Mouse (Mus musculus) embryonic facial prominence, embryonic 13.5 days (tissue): Measurements from ENCODE around the gene Pawr. TPM values are rescaled to one million over a fixed set of nuclear protein-coding genes. Genes with fewer than 3 reads are reported as not detected.
A peak's percentile ranks its signal among the peaks of the same experiment; 100 is the strongest.
"Not testable (repeated sequence)": the region's sequence is repeated elsewhere in the genome, so short reads cannot be mapped to it uniquely, and the experiment has no call there.

Experiments
- ATAC-seq: fragments of 200-750 bp; cut with Nextera tagmentation; 2 replicates; pipeline ENCODE4 v1.8.0; 2017; ENCODE audit warnings: low read depth; ENCODE audit not compliant: insufficient number of reproducible peaks, insufficient read depth, low FRiP score, low TSS enrichment
- H3K27ac ChIP-seq: fragments of 300-500 bp; sonication (generic); 2 replicates; pipeline ENCODE4 v1.5.1; 2015; ENCODE audit warnings: moderate library complexity, mild to moderate bottlenecking, inconsistent platforms
- H3K27me3 ChIP-seq: fragments of 300-500 bp; sonication (generic); 2 replicates; pipeline ENCODE4 v1.6.1; 2015; ENCODE audit warnings: mild to moderate bottlenecking, inconsistent platforms
- H3K36me3 ChIP-seq: fragments of 300-500 bp; sonication (generic); 2 replicates; pipeline ENCODE4 v1.6.1; 2015; ENCODE audit warnings: mild to moderate bottlenecking, inconsistent platforms
- H3K4me1 ChIP-seq: fragments of 300-500 bp; sonication (generic); 2 replicates; pipeline ENCODE4 v1.6.1; 2015; ENCODE audit warnings: inconsistent platforms
- H3K4me2 ChIP-seq: fragments of 300-500 bp; sonication (generic); 2 replicates; pipeline ENCODE4 v1.6.1; 2015; ENCODE audit warnings: moderate library complexity, mild to moderate bottlenecking, inconsistent platforms
- H3K4me3 ChIP-seq: fragments of 300-500 bp; sonication (generic); 2 replicates; pipeline ENCODE4 v1.5.1; 2015; ENCODE audit warnings: mild to moderate bottlenecking, inconsistent platforms
- H3K9ac ChIP-seq: fragments of 300-500 bp; sonication (generic); 2 replicates; pipeline ENCODE4 v1.6.1; 2015; ENCODE audit warnings: mild to moderate bottlenecking, inconsistent platforms
- H3K9me3 ChIP-seq: fragments of 300-500 bp; sonication (generic); 2 replicates; pipeline ENCODE4 v1.6.1; 2016; ENCODE audit warnings: inconsistent platforms
- WGBS: fragments of 180-500 bp; shearing (Covaris S2); methylation state at CpG from one replicate; pipeline ENCODE4 v1.1.7; 2015; ENCODE audit warnings: mixed read lengths; 5-methylcytosine and 5-hydroxymethylcytosine counted together
- polyA plus RNA-seq: library from polyadenylated mRNA; unstranded; fragments of >200 nt; fragmentation: Nextera tagmentation; extraction: Ambion mirVana; gene quantifications from 2 replicates; pipeline ENCODE4 v1.2.1, GENCODE M21; 2015

Pawr gene
- polyA plus RNA-seq, 1 experiment from 2014 or later: 6.3 TPM

GRCm38 (mm10) chr10:108414936-108415635 lies 83.2 kb downstream of the Pawr start:
- Histone ChIP-seq H3K27me3 (no peaks in the 10 kb centered on the region), H3K4me3 (no peak overlapping the region), H3K27ac (no peak overlapping the region), H3K9ac (no peak overlapping the region), H3K36me3 (peaks cover 5% of the 10 kb centered on the region; the same call in 1 of the 2 replicates), H3K9me3 (no peaks in the 10 kb centered on the region), H3K4me2 (no peak overlapping the region), H3K4me1 (no peaks in the 10 kb centered on the region)
- WGBS: 89% methylated on average over 14 of the region's 14 CpGs
- no peak for ATAC-seq

GRCm38 (mm10) chr10:108417448-108417847 lies 85.5 kb downstream of the Pawr start:
- Histone ChIP-seq H3K4me2 (no peak overlapping the region), H3K27ac (no peak overlapping the region), H3K9me3 (no peaks in the 10 kb centered on the region), H3K9ac (no peak overlapping the region), H3K4me3 (no peak overlapping the region), H3K4me1 (no peaks in the 10 kb centered on the region), H3K27me3 (no peaks in the 10 kb centered on the region), H3K36me3 (peaks cover 5% of the 10 kb centered on the region; the same call in 1 of the 2 replicates)
- no peak for ATAC-seq
- 59% methylated on average over 5 of the region's 5 CpGs for whole genome bisulfite sequencing

- Histone ChIP-seq H3K9me3 (no peaks in the 10 kb centered on the region), H3K36me3 (no peaks in the 10 kb centered on the region), H3K4me1 (0 out of 2 replicates have a peak, but pooled peaks cover 5% of the 10 kb centered on the region), H3K4me2 (no peak overlapping the region), H3K4me3 (no peak overlapping the region), H3K27me3 (no peaks in the 10 kb centered on the region), H3K27ac (no peak overlapping the region), H3K9ac (no peak overlapping the region)
- no peak for ATAC-seq
- WGBS: 93% methylated on average over 10 of the region's 10 CpGs
These were observed 98.6 kb downstream of the Pawr start for GRCm38 (mm10) chr10:108430553-108430952.

- no peak for ATAC-seq
- H3K4me3 ChIP-seq: no peak overlapping the region
- WGBS: 16% methylated on average over 10 of the region's 10 CpGs
These were observed 100.3 kb downstream of the Pawr start for GRCm38 (mm10) chr10:108432194-108432593.

GRCm38 (mm10) chr10:108433976-108434375 lies 102.1 kb downstream of the Pawr start:
- peak overlapping the region; percentile 1 for H3K4me3 ChIP-seq
- no peaks in the 10 kb centered on the region for H3K27me3 ChIP-seq
- peaks cover 11% of the 10 kb centered on the region; the same call in 1 of the 2 replicates for H3K4me1 ChIP-seq
- no peak overlapping the region for H3K27ac ChIP-seq
- no peaks in the 10 kb centered on the region for H3K9me3 ChIP-seq
- no peaks in the 10 kb centered on the region for H3K36me3 ChIP-seq
- 11% methylated on average over 15 of the region's 15 CpGs for WGBS
- H3K4me2 ChIP-seq: peak overlapping the region; percentile 48
- ATAC-seq: no peak
- H3K9ac ChIP-seq: no peak overlapping the region

More at GRCm38 (mm10) chr10:108432194-108432593, 100.3 kb downstream of the Pawr start:
- H3K9me3 ChIP-seq: no peaks in the 10 kb centered on the region
- H3K4me1 ChIP-seq: peaks cover 11% of the 10 kb centered on the region; the same call in 1 of the 2 replicates
- H3K27ac ChIP-seq: no peak overlapping the region
- no peak overlapping the region for H3K9ac ChIP-seq
- H3K27me3 ChIP-seq: no peaks in the 10 kb centered on the region
- H3K4me2 ChIP-seq: no peak overlapping the region
- no peaks in the 10 kb centered on the region for H3K36me3 ChIP-seq

GRCm38 (mm10) chr10:108435616-108436015 lies 103.7 kb downstream of the Pawr start:
- Histone ChIP-seq H3K4me3 (no peak overlapping the region), H3K4me2 (no peak overlapping the region), H3K27me3 (no peaks in the 10 kb centered on the region), H3K9me3 (no peaks in the 10 kb centered on the region), H3K4me1 (peaks cover 11% of the 10 kb centered on the region; the same call in 1 of the 2 replicates), H3K9ac (no peak overlapping the region), H3K36me3 (no peaks in the 10 kb centered on the region), H3K27ac (no peak overlapping the region)
- WGBS: 25% methylated on average over 5 of the region's 5 CpGs
- ATAC-seq: no peak

GRCm38 (mm10) chr10:108436365-108436764 lies 104.4 kb downstream of the Pawr start:
- H3K27ac ChIP-seq: no peak overlapping the region
- H3K9me3 ChIP-seq: no peaks in the 10 kb centered on the region
- no peaks in the 10 kb centered on the region for H3K27me3 ChIP-seq
- no peak overlapping the region for H3K9ac ChIP-seq
- no peaks in the 10 kb centered on the region for H3K36me3 ChIP-seq
- ATAC-seq: no peak
- no peak overlapping the region for H3K4me2 ChIP-seq
- no peak overlapping the region for H3K4me3 ChIP-seq
- H3K4me1 ChIP-seq: peaks cover 11% of the 10 kb centered on the region; the same call in 1 of the 2 replicates
- WGBS: 30% methylated on average over 8 of the region's 8 CpGs

- not testable (repeated sequence) for H3K36me3 ChIP-seq, H3K4me3 ChIP-seq, H3K27ac ChIP-seq, H3K9me3 ChIP-seq, H3K9ac ChIP-seq, H3K27me3 ChIP-seq, H3K4me2 ChIP-seq, ATAC-seq
- peaks cover 20% of the 10 kb centered on the region for H3K4me1 ChIP-seq
- WGBS: 97% methylated on average over 5 of the region's 5 CpGs
These were observed 108.3 kb downstream of the Pawr start for GRCm38 (mm10) chr10:108440251-108440650.

- no peak for ATAC-seq
- Histone ChIP-seq H3K9ac (no peak overlapping the region), H3K9me3 (no peaks in the 10 kb centered on the region), H3K4me3 (no peak overlapping the region), H3K4me2 (peak overlapping the region; percentile 34), H3K4me1 (peaks cover 26% of the 10 kb centered on the region), H3K36me3 (no peaks in the 10 kb centered on the region), H3K27ac (no peak overlapping the region), H3K27me3 (no peaks in the 10 kb centered on the region)
- WGBS: 50% methylated on average over 19 of the region's 19 CpGs
These were observed 112.3 kb downstream of the Pawr start for GRCm38 (mm10) chr10:108443931-108444876.

GRCm38 (mm10) chr10:108445123-108445522 lies 113.2 kb downstream of the Pawr start:
- WGBS: 65% methylated on average over 4 of the region's 4 CpGs
- ATAC-seq: no peak
- H3K4me3 ChIP-seq: no peak overlapping the region

GRCm38 (mm10) chr10:108445606-108446005 lies 113.7 kb downstream of the Pawr start:
- no peak for ATAC-seq
- Histone ChIP-seq H3K9me3 (no peaks in the 10 kb centered on the region), H3K36me3 (no peaks in the 10 kb centered on the region), H3K27me3 (no peaks in the 10 kb centered on the region), H3K4me1 (peaks cover 26% of the 10 kb centered on the region), H3K9ac (no peak overlapping the region), H3K27ac (0 out of 2 replicates have a peak overlapping the region, but pooled peaks have one; percentile 28), H3K4me2 (peak overlapping the region; percentile 66), H3K4me3 (peak overlapping the region; percentile 42; the same call in 1 of the 2 replicates)
- WGBS: 67% methylated on average over 10 of the region's 10 CpGs

More at GRCm38 (mm10) chr10:108445123-108445522, 113.2 kb downstream of the Pawr start:
- Histone ChIP-seq H3K27me3 (no peaks in the 10 kb centered on the region), H3K9me3 (no peaks in the 10 kb centered on the region), H3K27ac (peak overlapping the region; percentile 28; the same call in 1 of the 2 replicates), H3K36me3 (no peaks in the 10 kb centered on the region), H3K9ac (no peak overlapping the region), H3K4me2 (no peak overlapping the region), H3K4me1 (peaks cover 26% of the 10 kb centered on the region)
